13 mouse cellular contexts compared by ENCODE assay signal in the genomic region with DNA sequence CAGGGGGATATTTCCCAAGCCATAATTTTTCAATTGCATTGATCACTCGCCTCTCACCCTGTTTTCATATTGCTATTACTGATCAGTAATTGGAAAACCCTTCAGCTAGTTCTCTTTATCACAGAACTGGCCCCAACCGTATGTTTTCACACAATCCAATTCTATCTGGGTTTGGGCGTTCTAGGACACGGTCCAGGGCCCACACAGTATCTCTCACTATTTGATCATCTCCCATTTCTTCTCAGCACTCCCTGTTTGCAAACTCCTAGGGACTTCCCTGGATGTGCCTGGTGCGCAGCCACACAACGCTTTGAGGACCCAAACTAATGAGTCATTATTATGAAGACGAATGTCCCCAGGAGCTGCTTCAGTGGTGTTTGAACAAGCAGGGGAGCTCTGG.
DNase-seq lines count a peak whose midpoint lies in the region; ATAC-seq and TF ChIP-seq lines count a peak whose summit lies in the region.
"Had no signal": no experiment of that assay in that cellular context is flagged by ENCODE, and none has a peak within 500 bp of the region (broad histone marks: within the 10 kb centered on the region; RNA-seq: fewer than 3 reads in every experiment).

No protein-coding gene starts in this region.

- no peaks in the 10 kb centered on the region for H3K36me3 ChIP-seq in forebrain, embryonic 15.5 days
- no peaks in the 10 kb centered on the region for H3K36me3 ChIP-seq in forebrain, embryonic 12.5 days (replicated peaks)
- no peaks in the 10 kb centered on the region for H3K36me3 ChIP-seq in midbrain, embryonic 13.5 days
- H3K36me3 ChIP-seq in midbrain, embryonic 10.5 days: no peaks in the 10 kb centered on the region
- H3K36me3 ChIP-seq in liver, embryonic 12.5 days: no peaks in the 10 kb centered on the region
- H3K36me3 ChIP-seq: embryonic facial prominence, embryonic 15.5 days; forebrain, embryonic 10.5 days; heart, embryonic 10.5 days; hindbrain, embryonic 13.5 days had no signal

- no peak overlapping the region for H3K4me3 ChIP-seq in forebrain, embryonic 15.5 days
- no peak overlapping the region for H3K4me3 ChIP-seq in forebrain, embryonic 12.5 days (replicated peaks)
- H3K4me3 ChIP-seq in layer of hippocampus, adult 2 months: no peak overlapping the region
- no peak overlapping the region for H3K4me3 ChIP-seq in midbrain, embryonic 13.5 days (replicated peaks)
- H3K4me3 ChIP-seq in midbrain, embryonic 10.5 days: no peak overlapping the region
- no peak overlapping the region for H3K4me3 ChIP-seq in liver, embryonic 12.5 days
- H3K4me3 ChIP-seq: embryonic facial prominence, embryonic 15.5 days; erythroblast, embryonic 14.5 days; forebrain, embryonic 10.5 days; heart, embryonic 10.5 days; hindbrain, embryonic 13.5 days had no signal

- TF ChIP-seq CTCF in layer of hippocampus, adult 2 months (conservative IDR thresholded peaks at IDR 0.05): no peak

- H3K9me3 ChIP-seq in forebrain, embryonic 15.5 days: no peaks in the 10 kb centered on the region
- no peaks in the 10 kb centered on the region for H3K9me3 ChIP-seq in forebrain, embryonic 12.5 days
- H3K9me3 ChIP-seq in midbrain, embryonic 13.5 days: no peaks in the 10 kb centered on the region
- H3K9me3 ChIP-seq in midbrain, embryonic 10.5 days (replicated peaks): no peaks in the 10 kb centered on the region
- H3K9me3 ChIP-seq in liver, embryonic 12.5 days (replicated peaks): no peaks in the 10 kb centered on the region
- H3K9me3 ChIP-seq: embryonic facial prominence, embryonic 15.5 days; forebrain, embryonic 10.5 days; heart, embryonic 10.5 days; hindbrain, embryonic 13.5 days had no signal

- WGBS in forebrain, embryonic 15.5 days: 76% methylated on average over 7 of the region's 7 CpGs
- WGBS in forebrain, embryonic 12.5 days: 84% methylated on average over 7 of the region's 7 CpGs
- WGBS in midbrain, embryonic 13.5 days: 82% methylated on average over 7 of the region's 7 CpGs
- 85% methylated on average over 7 of the region's 7 CpGs for WGBS in midbrain, embryonic 10.5 days
- whole genome bisulfite sequencing in liver, embryonic 12.5 days (ENCODE audit: insufficient replicate concordance): 66% methylated on average over 7 of the region's 7 CpGs

- no peak overlapping the region for H3K4me2 ChIP-seq in forebrain, embryonic 15.5 days (replicated peaks)
- H3K4me2 ChIP-seq in forebrain, embryonic 12.5 days: no peak overlapping the region
- H3K4me2 ChIP-seq in midbrain, embryonic 13.5 days (replicated peaks): no peak overlapping the region
- no peak overlapping the region for H3K4me2 ChIP-seq in liver, embryonic 12.5 days
- H3K4me2 ChIP-seq: embryonic facial prominence, embryonic 15.5 days; hindbrain, embryonic 13.5 days had no signal

- no peak overlapping the region for H3K9ac ChIP-seq in forebrain, embryonic 15.5 days (replicated peaks)
- H3K9ac ChIP-seq in forebrain, embryonic 12.5 days: no peak overlapping the region
- no peak overlapping the region for H3K9ac ChIP-seq in midbrain, embryonic 13.5 days (replicated peaks)
- no peak overlapping the region for H3K9ac ChIP-seq in liver, embryonic 12.5 days
- H3K9ac ChIP-seq: embryonic facial prominence, embryonic 15.5 days; hindbrain, embryonic 13.5 days had no signal

- peaks cover 3% of the 10 kb centered on the region; the same call in 1 of the 2 replicates for H3K4me1 ChIP-seq in forebrain, embryonic 15.5 days
- H3K4me1 ChIP-seq in forebrain, embryonic 12.5 days: peaks cover 5% of the 10 kb centered on the region; the same call in 1 of the 2 replicates
- H3K4me1 ChIP-seq in midbrain, embryonic 13.5 days (replicated peaks): peaks cover 34% of the 10 kb centered on the region
- no peaks in the 10 kb centered on the region for H3K4me1 ChIP-seq in midbrain, embryonic 10.5 days
- no peaks in the 10 kb centered on the region for H3K4me1 ChIP-seq in liver, embryonic 12.5 days
- H3K4me1 ChIP-seq: embryonic facial prominence, embryonic 15.5 days; heart, embryonic 10.5 days had no signal

- 0 out of 2 replicates have a peak, but pooled peaks have one; percentile 14 for ATAC-seq in forebrain, embryonic 15.5 days (replicated peaks)
- ATAC-seq in forebrain, embryonic 12.5 days (ENCODE audit: low FRiP score): no peak
- peak; percentile 32; the same call in 1 of the 2 replicates for ATAC-seq in midbrain, embryonic 13.5 days
- no peak for ATAC-seq in liver, embryonic 12.5 days

- DNase-seq in layer of hippocampus, adult 2 months (ENCODE audit: low spot score in 2 of 2): no peak
- no peak for DNase-seq in layer of hippocampus, adult 11-12 months (ENCODE audit: low spot score)
- no peak for DNase-seq in midbrain, embryonic 10.5 days (ENCODE audit: low spot score)
- peak; percentile 11 for DNase-seq in Muller cell, postnatal 12 days (ENCODE audit: inconsistent ontology term)

- no peak overlapping the region for H3K27ac ChIP-seq in forebrain, embryonic 15.5 days (replicated peaks)
- H3K27ac ChIP-seq in forebrain, embryonic 12.5 days: no peak overlapping the region
- peak overlapping the region; percentile 62 for H3K27ac ChIP-seq in layer of hippocampus, adult 2 months
- H3K27ac ChIP-seq in midbrain, embryonic 13.5 days: peak overlapping the region; percentile 67
- no peak overlapping the region for H3K27ac ChIP-seq in midbrain, embryonic 10.5 days (replicated peaks)
- no peak overlapping the region for H3K27ac ChIP-seq in liver, embryonic 12.5 days
- H3K27ac ChIP-seq: embryonic facial prominence, embryonic 15.5 days; forebrain, embryonic 10.5 days; heart, embryonic 10.5 days; hindbrain, embryonic 13.5 days had no signal

- H3K27me3 ChIP-seq in forebrain, embryonic 15.5 days: no peaks in the 10 kb centered on the region
- no peaks in the 10 kb centered on the region for H3K27me3 ChIP-seq in forebrain, embryonic 12.5 days
- H3K27me3 ChIP-seq in midbrain, embryonic 13.5 days: no peaks in the 10 kb centered on the region
- H3K27me3 ChIP-seq in midbrain, embryonic 10.5 days (ENCODE audit: low read depth, poor library complexity, severe bottlenecking): 0 out of 2 replicates have a peak, but pooled peaks cover 7% of the 10 kb centered on the region
- no peaks in the 10 kb centered on the region for H3K27me3 ChIP-seq in liver, embryonic 12.5 days (replicated peaks)
- H3K27me3 ChIP-seq: embryonic facial prominence, embryonic 15.5 days; hindbrain, embryonic 13.5 days had no signal

Comparison
In these comparisons a context has a peak if more than half of its experiments do, and no peak if none do; other contexts are left out.
1. ATAC-seq: peak in forebrain, embryonic 15.5 days (single experiment) and midbrain, embryonic 13.5 days (single experiment); none in forebrain, embryonic 12.5 days (single experiment) and liver, embryonic 12.5 days (single experiment).
2. H3K27ac ChIP-seq: peak in layer of hippocampus, adult 2 months (single experiment) and midbrain, embryonic 13.5 days (single experiment); none in forebrain, embryonic 15.5 days (single experiment), forebrain, embryonic 12.5 days (single experiment), midbrain, embryonic 10.5 days (single experiment) and liver, embryonic 12.5 days (single experiment).